Mouse (Mus musculus) CD4-positive, CD25-positive, alpha-beta regulatory T cell, adult 4 months (primary cell): ENCODE data around the gene Dock9. TPM values are rescaled to one million over a fixed set of nuclear protein-coding genes. Genes with fewer than 3 reads are reported as not detected.

Experiments
- ATAC-seq: one replicate; pipeline ENCODE4 v1.8.0; 2017
- polyA plus RNA-seq, 2 experiments: library from polyadenylated mRNA; unstranded; fragments of 100-300 nt; shearing (Covaris generic); gene quantifications; one replicate each; pipeline ENCODE4 v1.2.1; 2017

The Dock9 gene
- polyA plus RNA-seq, 2 experiments from 2014 or later: 5.7 to 5.8 TPM

GRCm38 (mm10) chr14:121579055-121579454 lies 218.6 kb downstream of the Dock9 start:
- peak; percentile 67 for ATAC-seq

GRCm38 (mm10) chr14:121573391-121573790 lies 224.2 kb downstream of the Dock9 start:
- no peak for ATAC-seq

- ATAC-seq: no peak
Observed at GRCm38 (mm10) chr14:121566794-121567201, 230.8 kb downstream of the Dock9 start.

- ATAC-seq: no peak
Observed at GRCm38 (mm10) chr14:121565930-121566329, 231.7 kb downstream of the Dock9 start.

- ATAC-seq: no peak
Observed at GRCm38 (mm10) chr14:121564656-121565055, 233.0 kb downstream of the Dock9 start.

- ATAC-seq: no peak
Observed at GRCm38 (mm10) chr14:121563954-121564353, 233.7 kb downstream of the Dock9 start.

GRCm38 (mm10) chr14:121559026-121559425 lies 238.6 kb downstream of the Dock9 start:
- ATAC-seq: no peak

GRCm38 (mm10) chr14:121556401-121557315 lies 241.0 kb downstream of the Dock9 start:
- ATAC-seq: no peak

GRCm38 (mm10) chr14:121553785-121554184 lies 243.9 kb downstream of the Dock9 start:
- ATAC-seq: no peak

- no peak for ATAC-seq
Observed at GRCm38 (mm10) chr14:121552586-121552985, 245.1 kb downstream of the Dock9 start.

- no peak for ATAC-seq
Observed at GRCm38 (mm10) chr14:121549834-121550233, 247.8 kb downstream of the Dock9 start.

- ATAC-seq: no peak
Observed at GRCm38 (mm10) chr14:121547745-121548144, 249.9 kb downstream of the Dock9 start.

- no peak for ATAC-seq
Observed at GRCm38 (mm10) chr14:121546621-121547020, 251.0 kb downstream of the Dock9 start.

GRCm38 (mm10) chr14:121545551-121546331 lies 251.9 kb downstream of the Dock9 start:
- ATAC-seq: no peak

- ATAC-seq: no peak
Observed at GRCm38 (mm10) chr14:121541262-121541661, 256.4 kb downstream of the Dock9 start.

GRCm38 (mm10) chr14:121534501-121534900 lies 263.1 kb downstream of the Dock9 start:
- no peak for ATAC-seq

GRCm38 (mm10) chr14:121530853-121531252 lies 266.8 kb downstream of the Dock9 start:
- ATAC-seq: no peak

GRCm38 (mm10) chr14:121527883-121528282 lies 269.8 kb downstream of the Dock9 start:
- no peak for ATAC-seq

- no peak for ATAC-seq
Observed at GRCm38 (mm10) chr14:121527201-121527600, 270.4 kb downstream of the Dock9 start.

- no peak for ATAC-seq
Observed at GRCm38 (mm10) chr14:121521709-121522108, 275.9 kb downstream of the Dock9 start.

- no peak for ATAC-seq
Observed at GRCm38 (mm10) chr14:121516881-121517280, 280.8 kb downstream of the Dock9 start.

GRCm38 (mm10) chr14:121508929-121509328 lies 288.7 kb downstream of the Dock9 start:
- ATAC-seq: no peak

- no peak for ATAC-seq
Observed at GRCm38 (mm10) chr14:121506336-121506735, 291.3 kb downstream of the Dock9 start.

- no peak for ATAC-seq
Observed at GRCm38 (mm10) chr14:121505485-121505860, 292.2 kb downstream of the Dock9 start.
